Mouse (Mus musculus) hindbrain, embryonic 15.5 days (tissue): ENCODE measurements around the gene Lix1l. TPM values are rescaled to one million over a fixed set of nuclear protein-coding genes. Genes with fewer than 3 reads are reported as not detected.
"Not testable (repeated sequence)": the region's sequence is repeated elsewhere in the genome, so short reads cannot be mapped to it uniquely, and the experiment has no call there.

Experiments
- ATAC-seq: fragments of 200-750 bp; cut with Nextera tagmentation; 2 replicates; pipeline ENCODE4 v1.8.0; 2017; ENCODE audit warnings: low read depth, moderate number of reproducible peaks, moderate TSS enrichment; ENCODE audit not compliant: low FRiP score
- H3K27ac ChIP-seq: fragments of 300-500 bp; sonication (generic); replicated peaks from 2 replicates; pipeline ENCODE4 v1.5.1; 2015; ENCODE audit warnings: mild to moderate bottlenecking, inconsistent platforms
- H3K27me3 ChIP-seq: fragments of 300-500 bp; sonication (generic); 2 replicates; pipeline ENCODE4 v1.6.1; 2015; ENCODE audit warnings: control low read depth, inconsistent platforms
- H3K36me3 ChIP-seq: fragments of 300-500 bp; sonication (generic); 2 replicates; pipeline ENCODE4 v1.6.1; 2015; ENCODE audit warnings: control low read depth, inconsistent platforms
- H3K4me1 ChIP-seq: fragments of 300-500 bp; sonication (generic); replicated peaks from 2 replicates; pipeline ENCODE4 v1.6.1; 2015; ENCODE audit warnings: control low read depth, inconsistent platforms
- H3K4me2 ChIP-seq: fragments of 300-500 bp; sonication (generic); 2 replicates; pipeline ENCODE4 v1.6.1; 2015; ENCODE audit warnings: moderate library complexity, mild to moderate bottlenecking, inconsistent platforms
- H3K4me3 ChIP-seq: fragments of 300-500 bp; sonication (generic); 2 replicates; pipeline ENCODE4 v1.5.1; 2015; ENCODE audit warnings: mild to moderate bottlenecking, inconsistent platforms
- H3K9ac ChIP-seq: fragments of 300-500 bp; sonication (generic); 2 replicates; pipeline ENCODE4 v1.6.1; 2015; ENCODE audit warnings: inconsistent platforms
- H3K9me3 ChIP-seq: fragments of 300-500 bp; sonication (generic); 2 replicates; pipeline ENCODE4 v1.6.1; 2016; ENCODE audit warnings: control low read depth, inconsistent platforms
- WGBS: fragments of 180-500 bp; shearing (Covaris S2); methylation state at CpG from one replicate; pipeline ENCODE4 v1.1.7; 2015; 5-methylcytosine and 5-hydroxymethylcytosine counted together
- polyA plus RNA-seq: library from polyadenylated mRNA; unstranded; fragments of >200 nt; fragmentation: Nextera tagmentation; extraction: Ambion mirVana; gene quantifications from 2 replicates; pipeline ENCODE4 v1.2.1, GENCODE M21; 2015

Gene Lix1l
- polyA plus RNA-seq, 1 experiment from 2014 or later = 6.1 TPM

- H3K4me1 ChIP-seq = no peaks in the 10 kb centered on the region
- H3K27me3 ChIP-seq = no peaks in the 10 kb centered on the region
- no peak overlapping the region for H3K4me3 ChIP-seq
- H3K9me3 ChIP-seq = no peaks in the 10 kb centered on the region
- no peak overlapping the region for H3K4me2 ChIP-seq
- WGBS = 81% methylated on average over 3 of the region's 3 CpGs
- H3K36me3 ChIP-seq = peaks cover 13% of the 10 kb centered on the region
- H3K9ac ChIP-seq = no peak overlapping the region
- no peak overlapping the region for H3K27ac ChIP-seq
- no peak for ATAC-seq
These were observed 46.4 kb downstream of the Lix1l start for GRCm38 (mm10) chr3:96647365-96647764.

GRCm38 (mm10) chr3:96660901-96661300 is 60.0 kb downstream of the Lix1l start:
- H3K9ac ChIP-seq = no peak overlapping the region
- H3K4me2 ChIP-seq = no peak overlapping the region
- H3K4me3 ChIP-seq = no peak overlapping the region
- H3K27ac ChIP-seq = no peak overlapping the region
- H3K9me3 ChIP-seq = no peaks in the 10 kb centered on the region
- peaks cover 18% of the 10 kb centered on the region for H3K4me1 ChIP-seq
- H3K27me3 ChIP-seq = no peaks in the 10 kb centered on the region
- 94% methylated on average over 2 of the region's 2 CpGs for WGBS
- H3K36me3 ChIP-seq = no peaks in the 10 kb centered on the region
- ATAC-seq = no peak

- Histone ChIP-seq H3K36me3 (no peaks in the 10 kb centered on the region), H3K4me2 (peak overlapping the region; percentile 67), H3K9ac (no peak overlapping the region; the same call in 1 of the 2 replicates), H3K4me3 (peak overlapping the region; percentile 34), H3K27me3 (no peaks in the 10 kb centered on the region), H3K27ac (peak overlapping the region; percentile 64), H3K9me3 (no peaks in the 10 kb centered on the region), H3K4me1 (peaks cover 18% of the 10 kb centered on the region)
- 47% methylated on average over 8 of the region's 8 CpGs for WGBS
- 0 out of 2 replicates have a peak, but pooled peaks have one; percentile 4 for ATAC-seq
These were observed 61.9 kb downstream of the Lix1l start for GRCm38 (mm10) chr3:96662731-96663316.

GRCm38 (mm10) chr3:96663432-96664239 is 62.7 kb downstream of the Lix1l start:
- Histone ChIP-seq H3K4me1 (peaks cover 18% of the 10 kb centered on the region), H3K27me3 (no peaks in the 10 kb centered on the region), H3K4me3 (peak overlapping the region; percentile 34), H3K4me2 (peak overlapping the region; percentile 67), H3K9ac (peak overlapping the region; percentile 35), H3K27ac (peak overlapping the region; percentile 64), H3K9me3 (no peaks in the 10 kb centered on the region), H3K36me3 (no peaks in the 10 kb centered on the region)
- 5% methylated on average over 15 of the region's 18 CpGs for whole genome bisulfite sequencing
- ATAC-seq = peak; percentile 88

GRCm38 (mm10) chr3:96665732-96666363 is 64.9 kb downstream of the Lix1l start:
- not testable (repeated sequence) for H3K4me2 ChIP-seq, H3K9ac ChIP-seq, H3K9me3 ChIP-seq, ATAC-seq, H3K4me3 ChIP-seq, H3K27me3 ChIP-seq, H3K36me3 ChIP-seq, H3K27ac ChIP-seq
- WGBS = 88% methylated on average over 7 of the region's 7 CpGs
- peaks cover 24% of the 10 kb centered on the region for H3K4me1 ChIP-seq

- Histone ChIP-seq H3K4me1 (peaks cover 24% of the 10 kb centered on the region), H3K4me3 (no peak overlapping the region), H3K27ac (no peak overlapping the region), H3K36me3 (no peaks in the 10 kb centered on the region), H3K27me3 (0 out of 2 replicates have a peak, but pooled peaks cover 4% of the 10 kb centered on the region), H3K4me2 (no peak overlapping the region), H3K9ac (no peak overlapping the region), H3K9me3 (no peaks in the 10 kb centered on the region)
- 93% methylated on average over 5 of the region's 5 CpGs for WGBS
- ATAC-seq = no peak
These were observed 66.0 kb downstream of the Lix1l start for GRCm38 (mm10) chr3:96666916-96667315.

- Histone ChIP-seq H3K27me3 (0 out of 2 replicates have a peak, but pooled peaks cover 4% of the 10 kb centered on the region), H3K4me3 (no peak overlapping the region), H3K36me3 (no peaks in the 10 kb centered on the region), H3K9me3 (no peaks in the 10 kb centered on the region), H3K27ac (no peak overlapping the region), H3K4me1 (peaks cover 24% of the 10 kb centered on the region), H3K9ac (no peak overlapping the region), H3K4me2 (no peak overlapping the region)
- WGBS = 40% methylated on average over 1 of the region's 1 CpGs
- no peak for ATAC-seq
These were observed 66.4 kb downstream of the Lix1l start for GRCm38 (mm10) chr3:96667316-96667715.

GRCm38 (mm10) chr3:96668424-96669067 is 67.6 kb downstream of the Lix1l start:
- WGBS = 97% methylated on average over 5 of the region's 5 CpGs
- Histone ChIP-seq H3K36me3 (no peaks in the 10 kb centered on the region), H3K27me3 (0 out of 2 replicates have a peak, but pooled peaks cover 4% of the 10 kb centered on the region), H3K27ac (no peak overlapping the region), H3K4me3 (no peak overlapping the region), H3K9ac (no peak overlapping the region), H3K9me3 (no peaks in the 10 kb centered on the region), H3K4me2 (no peak overlapping the region), H3K4me1 (peaks cover 13% of the 10 kb centered on the region)
- ATAC-seq = no peak

GRCm38 (mm10) chr3:96669727-96670468 is 68.9 kb downstream of the Lix1l start, which contains the start of gene Ankrd35:
Ankrd35 (plus strand) TSS chr3:96670131.
- 0 out of 2 replicates have a peak, but pooled peaks cover 4% of the 10 kb centered on the region for H3K27me3 ChIP-seq
- no peaks in the 10 kb centered on the region for H3K36me3 ChIP-seq
- H3K4me1 ChIP-seq = peaks cover 5% of the 10 kb centered on the region
- H3K4me3 ChIP-seq = peak within 1 kb of the TSS; percentile 50
- no peaks in the 10 kb centered on the region for H3K9me3 ChIP-seq
- WGBS = 5% methylated on average over 35 of the region's 35 CpGs
- peak within 1 kb of the TSS; percentile 48 for H3K9ac ChIP-seq
- H3K4me2 ChIP-seq = peak within 1 kb of the TSS; percentile 94
- peak; percentile 92 for ATAC-seq
- H3K27ac ChIP-seq = no peak within 1 kb of the TSS

- no peak for ATAC-seq
- 96% methylated on average over 5 of the region's 5 CpGs for WGBS
- Histone ChIP-seq H3K4me2 (no peak overlapping the region), H3K4me1 (peaks cover 5% of the 10 kb centered on the region), H3K36me3 (no peaks in the 10 kb centered on the region), H3K9me3 (no peaks in the 10 kb centered on the region), H3K27ac (no peak overlapping the region), H3K27me3 (0 out of 2 replicates have a peak, but pooled peaks cover 4% of the 10 kb centered on the region), H3K4me3 (no peak overlapping the region), H3K9ac (no peak overlapping the region)
These were observed 70.6 kb downstream of the Lix1l start for GRCm38 (mm10) chr3:96671519-96671918.

GRCm38 (mm10) chr3:96673514-96673913 is 72.6 kb downstream of the Lix1l start:
- H3K27me3 ChIP-seq = 0 out of 2 replicates have a peak, but pooled peaks cover 4% of the 10 kb centered on the region
- no peak overlapping the region for H3K4me2 ChIP-seq
- no peak for ATAC-seq
- WGBS = 69% methylated on average over 4 of the region's 4 CpGs
- H3K9ac ChIP-seq = no peak overlapping the region
- H3K9me3 ChIP-seq = no peaks in the 10 kb centered on the region
- peaks cover 5% of the 10 kb centered on the region for H3K4me1 ChIP-seq
- no peak overlapping the region for H3K27ac ChIP-seq
- no peak overlapping the region for H3K4me3 ChIP-seq
- no peaks in the 10 kb centered on the region for H3K36me3 ChIP-seq
